Mouse (Mus musculus) T-helper 17 cell (primary cell): Measurements from ENCODE around the gene Mettl22.

Experiments
- in situ Hi-C, 2 experiments: fragments of 300-600 bp; cut with MboI, MseI; formaldehyde crosslinking; loops; 1 replicate in 1 of 2; 2 replicates in 1 of 2; pipeline ENCODE4 v1.15.1; 2025; ENCODE audit warnings: high pct_unique_total_duplicates in 2 of 2

The Mettl22 gene

DNA sequence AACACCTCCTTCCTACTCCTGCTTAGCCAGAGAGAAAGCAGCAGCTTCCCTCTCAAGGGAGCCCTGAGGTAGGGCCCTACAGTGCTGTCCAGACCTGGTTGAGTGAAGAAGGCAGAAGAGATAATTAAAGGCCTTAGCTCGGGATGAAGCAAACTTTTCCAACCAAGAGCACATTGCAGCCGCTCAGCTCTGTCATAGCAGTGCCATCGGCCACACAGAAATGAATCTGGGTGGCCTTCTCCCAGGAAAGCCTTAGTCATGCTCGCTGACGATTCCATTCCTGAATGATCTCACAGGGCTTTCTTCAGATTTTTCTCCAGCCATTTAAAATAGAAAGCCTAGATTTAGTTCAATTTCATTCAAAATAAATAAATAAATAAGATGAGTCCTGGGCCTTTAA lies 39.3 kb downstream of the Mettl22 start:
- in situ Hi-C loops: loop anchor here in 1 of 2 experiments (10.0 kb wide), 1 partner anchor 995 kb away; no protein-coding TSS in a partner anchor

GRCm38 (mm10) chr16:8512830-8513229 lies 42.2 kb downstream of the Mettl22 start:
- in situ Hi-C loops: loop anchor here in 1 of 2 experiments (10.0 kb wide), 1 partner anchor 998 kb away; no protein-coding TSS in a partner anchor

DNA sequence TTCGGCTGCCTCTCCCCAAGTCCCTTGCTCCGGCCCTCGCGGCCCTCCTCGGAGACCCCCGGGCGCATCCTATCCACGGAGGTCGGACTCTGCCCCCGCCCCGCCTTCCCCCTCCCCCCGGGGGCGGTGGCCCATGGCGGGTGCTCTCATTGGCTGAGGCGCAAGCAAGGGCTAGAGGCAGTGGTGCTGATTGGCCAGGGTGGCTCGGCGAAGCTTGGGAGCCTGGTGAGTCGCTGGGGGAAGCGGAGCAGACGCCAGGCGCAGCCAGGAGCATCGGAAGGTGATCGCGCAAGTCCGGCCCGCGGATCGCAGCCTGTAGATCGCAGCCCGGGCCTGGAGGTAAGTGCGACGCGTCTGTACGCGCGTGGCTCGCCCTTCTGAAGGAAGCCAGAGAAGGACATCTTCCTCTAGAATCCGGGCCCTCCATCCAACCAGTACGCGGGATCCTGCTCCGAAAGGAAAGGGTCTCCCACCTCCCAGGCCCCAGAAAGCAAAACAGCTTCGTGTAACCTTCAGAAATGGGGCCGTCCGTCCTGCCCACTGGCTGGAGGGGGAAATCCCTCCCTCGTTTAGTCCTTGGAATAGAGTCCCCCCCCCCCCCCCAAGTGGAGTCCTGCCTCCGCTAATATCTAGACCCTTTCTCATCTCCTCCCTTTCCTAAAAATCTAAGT lies 42.8 kb downstream of the Mettl22 start, which contains the start of gene Abat:
TSS of gene Abat (plus strand) at position 194 of the 671 bp plus-strand sequence.
- in situ Hi-C loops: loop anchor here in 1 of 2 experiments (10.0 kb wide), 1 partner anchor 999 kb away; no protein-coding TSS in a partner anchor

GRCm38 (mm10) chr16:8514180-8514579 lies 43.6 kb downstream of the Mettl22 start:
- in situ Hi-C loops: loop anchor here in 1 of 2 experiments (10.0 kb wide), 1 partner anchor 999 kb away; no protein-coding TSS in a partner anchor

DNA sequence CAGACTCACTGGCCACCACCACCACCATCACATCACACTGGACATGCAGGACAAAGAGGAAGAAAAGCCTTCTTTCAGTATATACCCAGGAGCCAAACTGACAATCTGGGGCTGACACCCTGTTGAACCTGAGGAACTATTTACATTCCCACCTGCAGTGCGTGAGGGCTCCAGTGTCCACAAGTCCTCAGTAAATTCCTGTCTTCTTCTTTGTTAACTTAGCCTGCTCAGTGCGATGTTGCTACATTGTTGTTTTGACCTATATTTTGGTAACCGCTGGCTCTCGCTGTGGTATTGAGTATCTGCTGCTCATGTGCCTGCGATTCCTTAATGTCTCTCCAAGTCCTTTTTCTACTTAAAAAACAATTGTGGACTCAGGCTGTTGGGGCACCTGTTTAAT lies 49.9 kb downstream of the Mettl22 start:
- in situ Hi-C loops: no loop called here

DNA sequence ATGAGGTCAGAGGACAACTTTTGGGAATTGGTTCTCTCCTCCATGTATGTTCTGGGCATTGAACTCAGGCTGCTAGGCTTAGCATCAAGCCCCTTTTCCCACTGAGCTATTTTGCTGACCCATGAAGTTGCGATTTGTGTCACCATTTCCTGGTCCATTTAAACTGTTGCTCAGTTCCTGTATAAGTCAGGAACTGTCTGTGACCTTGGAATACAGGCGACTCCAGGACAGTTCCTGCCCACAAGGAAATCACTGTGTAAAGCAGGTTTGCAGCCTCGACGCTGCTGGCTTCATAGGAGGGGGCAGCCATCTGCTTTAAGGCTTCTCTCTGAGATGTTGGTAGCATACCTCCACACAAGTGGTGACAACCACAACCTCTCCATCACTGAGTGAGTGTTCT lies 50.7 kb downstream of the Mettl22 start:
- in situ Hi-C loops: no loop called here

DNA sequence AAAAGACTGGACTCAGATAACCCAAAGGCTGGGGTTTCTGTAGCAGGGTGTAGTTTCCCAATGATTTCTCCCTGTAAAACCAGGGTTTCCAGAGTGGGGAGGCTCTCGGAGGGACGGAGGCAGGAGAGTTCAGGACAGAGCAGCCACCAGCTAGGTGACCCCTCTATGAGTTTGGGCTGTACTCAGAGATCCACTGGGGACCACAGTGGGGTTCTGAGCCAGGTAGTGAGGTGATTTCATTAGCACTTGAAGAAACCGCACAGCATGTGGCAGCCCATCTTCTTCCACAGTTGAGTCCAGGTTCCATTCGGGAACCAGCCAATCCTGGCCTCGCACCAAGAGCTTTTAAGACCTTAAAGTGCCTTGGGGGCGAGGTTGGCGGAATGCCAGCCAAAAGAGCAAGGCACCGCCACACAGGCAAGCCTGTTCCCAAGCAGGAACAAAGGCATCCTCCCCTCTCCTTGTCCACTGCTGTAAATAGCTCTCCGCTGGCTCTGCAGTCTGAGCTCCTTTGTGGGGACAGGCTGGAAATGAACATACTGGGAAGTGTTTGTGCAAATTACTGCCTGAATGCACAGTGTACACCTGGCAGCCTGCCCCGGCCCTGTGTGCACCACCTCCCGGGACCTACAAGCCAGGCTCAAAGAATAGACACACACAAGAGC lies 53.0 kb downstream of the Mettl22 start:
- in situ Hi-C loops: no loop called here

- in situ Hi-C loops: no loop called here
Measured at GRCm38 (mm10) chr16:8524163-8524847, 53.7 kb downstream of the Mettl22 start.

DNA sequence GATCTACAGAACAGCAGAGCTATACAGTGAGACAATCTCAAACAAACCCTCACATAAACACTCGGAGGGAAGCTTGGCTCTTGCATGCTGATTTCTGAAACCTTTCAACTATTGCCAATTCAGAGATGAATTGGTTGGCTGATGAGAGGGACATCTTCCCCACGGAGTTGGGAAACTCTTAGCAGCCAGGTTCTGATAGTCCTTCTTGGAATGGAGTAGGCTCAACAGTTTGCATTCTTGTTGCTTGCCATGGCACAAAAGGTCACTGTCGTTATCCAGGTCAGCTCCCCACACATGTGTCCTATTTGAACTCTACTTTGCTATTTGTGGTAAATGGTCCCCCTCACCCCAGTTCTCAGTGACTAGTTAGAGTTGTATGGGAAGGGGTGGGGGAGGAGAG lies 54.7 kb downstream of the Mettl22 start:
- in situ Hi-C loops: loop anchor here in 1 of 2 experiments (25.0 kb wide), 1 partner anchor 937 kb away; no protein-coding TSS in a partner anchor

GRCm38 (mm10) chr16:8525877-8526276 lies 55.3 kb downstream of the Mettl22 start:
- in situ Hi-C loops: loop anchor here in 1 of 2 experiments (25.0 kb wide), 1 partner anchor 936 kb away; no protein-coding TSS in a partner anchor

GRCm38 (mm10) chr16:8529389-8529788 lies 58.8 kb downstream of the Mettl22 start:
- in situ Hi-C loops: loop anchor here in 1 of 2 experiments (25.0 kb wide), 1 partner anchor 933 kb away; no protein-coding TSS in a partner anchor

DNA sequence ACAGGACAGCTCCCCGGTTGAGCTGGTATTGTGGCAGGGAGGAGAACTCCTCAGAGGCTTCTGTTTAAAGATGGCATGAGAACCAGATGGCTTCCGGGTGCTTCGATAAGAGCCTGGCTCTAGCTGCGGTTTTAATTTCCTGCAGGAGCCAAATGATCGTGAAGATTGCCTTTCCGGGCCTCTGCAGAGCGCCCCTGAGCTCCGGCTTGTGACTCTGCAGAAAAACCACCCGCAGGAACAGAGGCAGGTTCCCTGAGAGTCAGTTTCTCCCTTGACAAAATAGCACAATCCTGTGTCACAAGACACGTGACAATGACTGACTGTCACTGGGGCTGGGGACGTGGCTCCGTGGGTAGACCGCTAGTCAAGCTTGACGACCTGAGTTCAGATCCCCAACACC lies 59.4 kb downstream of the Mettl22 start:
- in situ Hi-C loops: loop anchor here in 1 of 2 experiments (25.0 kb wide), 1 partner anchor 932 kb away; no protein-coding TSS in a partner anchor

- in situ Hi-C loops: loop anchor here in 1 of 2 experiments (25.0 kb wide), 1 partner anchor 930 kb away; no protein-coding TSS in a partner anchor
Measured at GRCm38 (mm10) chr16:8532461-8532860, 61.9 kb downstream of the Mettl22 start.

DNA sequence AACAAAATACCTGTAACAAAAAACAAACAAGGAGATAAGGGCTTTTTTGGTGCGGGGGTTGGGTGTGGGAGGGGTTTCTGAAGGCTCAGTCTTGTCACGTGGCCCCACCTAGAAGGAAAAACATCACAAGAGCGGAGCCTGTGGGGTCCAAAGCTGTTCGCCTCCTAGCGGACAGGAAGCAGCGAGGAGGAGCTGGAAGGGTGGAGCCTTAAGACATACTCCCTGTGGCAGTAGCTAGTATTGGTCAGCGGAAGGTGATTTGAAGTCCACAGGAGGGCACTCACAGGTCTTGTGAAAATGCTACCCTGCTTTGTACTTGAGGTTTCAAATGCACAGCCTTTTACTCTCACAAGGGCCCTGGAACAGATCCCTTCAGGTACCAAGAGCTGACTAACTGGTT lies 62.3 kb downstream of the Mettl22 start:
- in situ Hi-C loops: loop anchor here in 1 of 2 experiments (25.0 kb wide), 1 partner anchor 929 kb away; no protein-coding TSS in a partner anchor

- in situ Hi-C loops: loop anchor here in 1 of 2 experiments (25.0 kb wide), 1 partner anchor 929 kb away; no protein-coding TSS in a partner anchor
Measured at GRCm38 (mm10) chr16:8533477-8533876, 62.9 kb downstream of the Mettl22 start.

GRCm38 (mm10) chr16:8534466-8535200 lies 64.0 kb downstream of the Mettl22 start:
- in situ Hi-C loops: loop anchor here in 1 of 2 experiments (25.0 kb wide), 1 partner anchor 928 kb away; no protein-coding TSS in a partner anchor

DNA sequence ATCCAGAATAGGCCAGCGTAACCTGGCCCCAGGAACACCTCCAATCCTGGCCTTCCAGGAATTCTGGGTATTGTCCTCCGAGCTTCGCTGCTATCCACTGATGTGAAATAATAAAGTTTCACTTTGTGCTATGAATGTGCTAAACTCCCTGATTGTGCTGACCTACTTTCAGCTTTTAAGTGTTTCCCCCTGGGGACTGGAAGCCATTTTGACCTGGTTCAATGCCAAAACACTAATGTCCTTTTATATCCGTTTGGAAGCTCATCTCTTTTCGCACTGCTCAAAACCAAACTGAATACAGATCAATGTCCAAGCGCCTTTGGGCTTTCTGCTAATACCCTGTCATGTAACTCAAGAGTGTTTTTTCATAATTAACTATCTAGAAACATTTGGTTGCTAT lies 64.8 kb downstream of the Mettl22 start:
- in situ Hi-C loops: loop anchor here in 1 of 2 experiments (25.0 kb wide), 1 partner anchor 927 kb away; no protein-coding TSS in a partner anchor

DNA sequence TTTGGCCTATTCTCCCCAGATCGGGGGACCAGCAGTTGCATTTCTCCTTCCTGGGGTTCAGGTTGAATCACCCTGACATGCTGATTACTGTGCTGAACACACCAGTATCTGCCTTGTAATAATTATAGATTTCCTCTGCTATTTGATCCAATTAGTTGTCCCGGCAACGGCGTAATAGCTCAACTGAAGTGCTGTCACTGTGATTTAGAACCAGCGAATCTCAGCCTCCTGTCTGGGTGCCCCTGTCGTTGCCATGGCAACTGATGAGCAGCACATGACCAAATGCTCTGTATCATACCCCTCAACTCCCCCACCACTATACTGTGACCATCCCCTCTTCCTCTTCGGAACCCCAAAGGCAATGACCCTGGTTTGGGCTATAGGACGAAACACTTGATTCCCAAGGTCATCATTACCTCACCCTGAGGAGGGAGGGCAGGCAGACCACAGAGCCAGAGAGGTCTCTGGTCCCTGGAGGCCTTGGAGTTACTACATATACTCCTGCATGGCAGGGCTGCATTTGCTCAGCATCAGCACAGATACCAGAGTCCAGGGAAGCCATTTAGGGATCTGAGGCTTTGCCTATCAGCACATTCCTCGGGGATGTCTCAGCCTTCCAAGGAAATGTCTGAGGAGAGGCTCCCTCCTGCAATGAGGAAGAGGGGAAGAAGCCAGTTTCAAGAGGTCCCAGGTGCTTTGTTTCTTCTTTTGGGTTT lies 68.7 kb downstream of the Mettl22 start:
- in situ Hi-C loops: loop anchor here in 1 of 2 experiments (25.0 kb wide), 1 partner anchor 923 kb away; no protein-coding TSS in a partner anchor
